Mouse (Mus musculus): ENCODE results near the gene Nos1ap. TPM values are rescaled to one million over a fixed set of nuclear protein-coding genes. Genes with fewer than 3 reads are reported as not detected.
A peak's percentile ranks its signal among the peaks of the same experiment; 100 is the strongest.

Gene Nos1ap
- polyA plus RNA-seq, 1 experiment from 2014 or later: 8.0 TPM

GRCm38 (mm10) chr1:170590531-170590930 lies 870 bp upstream of the Nos1ap start:
- H3K9ac ChIP-seq (replicated peaks; ENCODE audit: low read depth): no peak overlapping the region
- ATAC-seq (peak; percentile 31; the same call in 1 of the 2 replicates), DNase-seq (ENCODE audit: low spot score) (peak; percentile 80)
- WGBS: 39% methylated on average over 4 of the region's 4 CpGs
- H3K27ac ChIP-seq (ENCODE audit: low read length): no peak overlapping the region
- H3K4me3 ChIP-seq (ENCODE audit: low read depth, low read length): no peak overlapping the region
- TF ChIP-seq EP300 (IDR thresholded peaks at IDR 0.05): peak; percentile 67
- no peak for TF ChIP-seq CTCF (IDR thresholded peaks at IDR 0.05)
- H3K27me3 ChIP-seq (replicated peaks; ENCODE audit: insufficient read depth, low read length): no peaks in the 10 kb centered on the region
- no peaks in the 10 kb centered on the region for H3K9me3 ChIP-seq (ENCODE audit: low read length)
- no peaks in the 10 kb centered on the region for H3K36me3 ChIP-seq (ENCODE audit: insufficient read depth, low read length)
- peaks cover 9% of the 10 kb centered on the region; the same call in 1 of the 2 replicates for H3K4me1 ChIP-seq (ENCODE audit: insufficient read depth, low read depth, low read length)
- no peak overlapping the region for H3K4me2 ChIP-seq (replicated peaks; ENCODE audit: low read depth, low read length)

GRCm38 (mm10) chr1:170590041-170590360 lies 340 bp upstream of the Nos1ap start:
- Histone ChIP-seq H3K4me2 (replicated peaks; ENCODE audit: low read depth, low read length) (peak overlapping the region; percentile 89), H3K4me3 (ENCODE audit: low read depth, low read length) (peak overlapping the region; percentile 80), H3K27ac (ENCODE audit: low read length) (peak overlapping the region; percentile 78), H3K4me1 (ENCODE audit: insufficient read depth, low read depth, low read length) (peaks cover 9% of the 10 kb centered on the region; the same call in 1 of the 2 replicates), H3K9me3 (ENCODE audit: low read length) (no peaks in the 10 kb centered on the region), H3K9ac (replicated peaks; ENCODE audit: low read depth) (peak overlapping the region; percentile 71), H3K36me3 (ENCODE audit: insufficient read depth, low read length) (no peaks in the 10 kb centered on the region), H3K27me3 (replicated peaks; ENCODE audit: insufficient read depth, low read length) (no peaks in the 10 kb centered on the region)
- 2% methylated on average over 11 of the region's 11 CpGs for WGBS
- ATAC-seq (no peak), DNase-seq (ENCODE audit: low spot score) (no peak)
- no peak for TF ChIP-seq CTCF (IDR thresholded peaks at IDR 0.05)
- TF ChIP-seq EP300 (IDR thresholded peaks at IDR 0.05): no peak

- Histone ChIP-seq H3K36me3 (ENCODE audit: insufficient read depth, low read length) (no peaks in the 10 kb centered on the region), H3K9me3 (ENCODE audit: low read length) (no peaks in the 10 kb centered on the region), H3K9ac (replicated peaks; ENCODE audit: low read depth) (peak overlapping the region; percentile 71), H3K4me3 (ENCODE audit: low read depth, low read length) (peak overlapping the region; percentile 80), H3K4me1 (ENCODE audit: insufficient read depth, low read depth, low read length) (peaks cover 9% of the 10 kb centered on the region; the same call in 1 of the 2 replicates), H3K4me2 (replicated peaks; ENCODE audit: low read depth, low read length) (peak overlapping the region; percentile 89), H3K27ac (ENCODE audit: low read length) (no peak overlapping the region), H3K27me3 (replicated peaks; ENCODE audit: insufficient read depth, low read length) (no peaks in the 10 kb centered on the region)
- DNase-seq (ENCODE audit: low spot score): no peak
- ATAC-seq: no peak
- TF ChIP-seq EP300 (IDR thresholded peaks at IDR 0.05) (no peak), CTCF (IDR thresholded peaks at IDR 0.05) (no peak)
- WGBS: 7% methylated on average over 8 of the region's 8 CpGs
Observed at GRCm38 (mm10) chr1:170588879-170589218, 812 bp downstream of the Nos1ap start.

GRCm38 (mm10) chr1:170588353-170588752 lies 1.3 kb downstream of the Nos1ap start:
- peak overlapping the region; percentile 89 for H3K4me2 ChIP-seq (replicated peaks; ENCODE audit: low read depth, low read length)
- H3K27ac ChIP-seq (ENCODE audit: low read length): no peak overlapping the region
- no peaks in the 10 kb centered on the region for H3K36me3 ChIP-seq (ENCODE audit: insufficient read depth, low read length)
- TF ChIP-seq CTCF (IDR thresholded peaks at IDR 0.05) (no peak), EP300 (IDR thresholded peaks at IDR 0.05) (no peak)
- no peaks in the 10 kb centered on the region for H3K27me3 ChIP-seq (replicated peaks; ENCODE audit: insufficient read depth, low read length)
- H3K9ac ChIP-seq (replicated peaks; ENCODE audit: low read depth): no peak overlapping the region
- peaks cover 9% of the 10 kb centered on the region; the same call in 1 of the 2 replicates for H3K4me1 ChIP-seq (ENCODE audit: insufficient read depth, low read depth, low read length)
- no peak for ATAC-seq
- H3K4me3 ChIP-seq (ENCODE audit: low read depth, low read length): peak overlapping the region; percentile 80; the same call in 1 of the 2 replicates
- no peak for DNase-seq (ENCODE audit: low spot score)
- no peaks in the 10 kb centered on the region for H3K9me3 ChIP-seq (ENCODE audit: low read length)
- WGBS: 42% methylated on average over 6 of the region's 6 CpGs

- Histone ChIP-seq H3K36me3 (ENCODE audit: insufficient read depth, low read length) (no peaks in the 10 kb centered on the region), H3K4me2 (replicated peaks; ENCODE audit: low read depth, low read length) (no peak overlapping the region), H3K9ac (replicated peaks; ENCODE audit: low read depth) (no peak overlapping the region), H3K4me3 (ENCODE audit: low read depth, low read length) (no peak overlapping the region), H3K4me1 (ENCODE audit: insufficient read depth, low read depth, low read length) (peaks cover 9% of the 10 kb centered on the region; the same call in 1 of the 2 replicates), H3K9me3 (ENCODE audit: low read length) (no peaks in the 10 kb centered on the region), H3K27ac (ENCODE audit: low read length) (no peak overlapping the region), H3K27me3 (replicated peaks; ENCODE audit: insufficient read depth, low read length) (no peaks in the 10 kb centered on the region)
- TF ChIP-seq CTCF (IDR thresholded peaks at IDR 0.05) (no peak), EP300 (IDR thresholded peaks at IDR 0.05) (no peak)
- no peak for DNase-seq (ENCODE audit: low spot score)
- ATAC-seq: no peak
- 88% methylated on average over 6 of the region's 6 CpGs for WGBS
Observed at GRCm38 (mm10) chr1:170586715-170587114, 2.9 kb downstream of the Nos1ap start.

GRCm38 (mm10) chr1:170583925-170584324 lies 5.7 kb downstream of the Nos1ap start:
- Histone ChIP-seq H3K4me2 (replicated peaks; ENCODE audit: low read depth, low read length) (no peak overlapping the region), H3K9me3 (ENCODE audit: low read length) (no peaks in the 10 kb centered on the region), H3K4me1 (ENCODE audit: insufficient read depth, low read depth, low read length) (peaks cover 15% of the 10 kb centered on the region; the same call in 1 of the 2 replicates), H3K27me3 (replicated peaks; ENCODE audit: insufficient read depth, low read length) (no peaks in the 10 kb centered on the region), H3K36me3 (ENCODE audit: insufficient read depth, low read length) (no peaks in the 10 kb centered on the region), H3K9ac (replicated peaks; ENCODE audit: low read depth) (no peak overlapping the region), H3K27ac (ENCODE audit: low read length) (no peak overlapping the region), H3K4me3 (ENCODE audit: low read depth, low read length) (no peak overlapping the region)
- ATAC-seq: no peak
- no peak for TF ChIP-seq EP300 (IDR thresholded peaks at IDR 0.05)
- TF ChIP-seq CTCF (IDR thresholded peaks at IDR 0.05): no peak
- no peak for DNase-seq (ENCODE audit: low spot score)
- WGBS: 81% methylated on average over 2 of the region's 2 CpGs

GRCm38 (mm10) chr1:170582341-170582740 lies 7.3 kb downstream of the Nos1ap start:
- Histone ChIP-seq H3K27ac (ENCODE audit: low read length) (no peak overlapping the region), H3K4me2 (replicated peaks; ENCODE audit: low read depth, low read length) (no peak overlapping the region), H3K4me1 (ENCODE audit: insufficient read depth, low read depth, low read length) (peaks cover 5% of the 10 kb centered on the region; the same call in 1 of the 2 replicates), H3K9me3 (ENCODE audit: low read length) (no peaks in the 10 kb centered on the region), H3K4me3 (ENCODE audit: low read depth, low read length) (no peak overlapping the region), H3K9ac (replicated peaks; ENCODE audit: low read depth) (no peak overlapping the region), H3K27me3 (replicated peaks; ENCODE audit: insufficient read depth, low read length) (no peaks in the 10 kb centered on the region), H3K36me3 (ENCODE audit: insufficient read depth, low read length) (no peaks in the 10 kb centered on the region)
- WGBS: 76% methylated on average over 5 of the region's 5 CpGs
- TF ChIP-seq CTCF (IDR thresholded peaks at IDR 0.05) (no peak), EP300 (IDR thresholded peaks at IDR 0.05) (no peak)
- no peak for ATAC-seq
- DNase-seq (ENCODE audit: low spot score): no peak

All from lung, postnatal 0 days (tissue).